Mouse (Mus musculus): ENCODE data around the gene St6galnac1.

DNA sequence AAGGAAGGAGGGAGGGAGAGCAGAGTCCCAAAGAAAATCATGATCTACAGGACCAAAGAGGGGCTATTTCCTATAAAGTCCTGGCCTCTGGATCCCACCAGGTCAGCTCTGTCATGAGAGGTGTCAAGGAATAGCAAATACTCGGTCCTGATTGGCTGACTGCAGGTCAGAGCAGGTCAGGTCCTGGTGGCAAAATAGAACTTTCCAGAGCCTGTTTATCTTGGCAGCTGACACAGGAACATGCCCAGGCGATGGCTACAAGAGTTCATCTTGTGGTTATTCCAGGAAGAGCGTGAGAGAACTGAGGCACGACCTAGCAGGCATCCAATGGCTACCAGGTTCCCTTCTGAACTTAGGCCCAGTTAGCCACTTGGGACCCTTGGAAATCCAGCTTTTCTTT lies 42.8 kb downstream of the St6galnac1 start:
- TF ChIP-seq GATA1 (IDR thresholded peaks at IDR 0.05; ENCODE audit: borderline replicate concordance, low read length): no peak
- no peak for TF ChIP-seq FLI1 (IDR thresholded peaks at IDR 0.05; ENCODE audit: low read length)

All from megakaryocyte, embryonic 14.5 days (primary cell).